Mouse (Mus musculus) skeletal muscle tissue, adult 2 months (tissue): ENCODE measurements around the gene Drd1.

Experiments used
- DNase-seq: peaks from one replicate; pipeline ENCODE4 v3.0.0-alpha.2; 2012; ENCODE audit warnings: low read depth, low spot score

Drd1 gene

DNA sequence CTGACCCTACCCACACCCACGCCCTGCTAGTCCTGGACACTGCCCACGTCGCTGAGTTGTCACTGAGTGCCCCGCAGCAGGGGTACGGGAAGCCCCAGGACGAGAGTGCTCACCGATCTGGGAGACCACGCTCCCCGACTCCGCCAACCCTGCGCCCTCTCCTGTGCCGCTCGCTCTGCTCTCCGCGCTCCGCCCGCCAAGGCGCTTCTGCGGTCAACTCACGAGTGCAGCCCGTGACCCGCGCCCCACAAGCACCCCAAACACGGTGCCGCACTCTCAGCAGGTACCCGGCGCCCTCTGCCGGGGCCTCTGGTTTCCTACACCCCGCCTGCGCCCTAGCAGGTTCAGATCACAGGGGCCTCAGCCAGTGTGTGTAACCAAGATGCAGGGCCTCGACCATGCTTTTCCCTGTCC lies at the start of gene Drd1:
TSS of gene Drd1 (minus strand) at position 258 of the 414 bp plus-strand sequence.
- no peak for DNase-seq

DNA sequence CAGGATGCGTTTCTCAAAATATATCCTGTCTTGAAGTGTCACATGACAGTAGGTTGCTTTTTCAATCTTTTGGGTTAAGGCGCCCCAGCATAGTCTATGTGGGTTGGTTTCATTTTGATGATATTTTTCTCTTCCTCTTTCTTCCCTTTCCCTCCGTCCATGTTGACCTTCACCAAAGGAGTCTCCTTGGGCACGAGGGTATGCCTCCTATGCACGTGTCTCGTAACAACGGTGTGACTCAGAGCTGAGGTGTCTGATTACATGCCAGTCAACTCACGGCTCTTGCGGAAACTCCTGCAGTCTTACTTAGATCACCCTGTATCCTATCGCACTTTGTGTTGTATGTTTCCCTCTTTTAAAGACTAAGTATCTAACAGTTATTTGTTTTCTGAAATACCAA lies 48.4 kb upstream of the Drd1 start:
- DNase-seq = no peak

DNA sequence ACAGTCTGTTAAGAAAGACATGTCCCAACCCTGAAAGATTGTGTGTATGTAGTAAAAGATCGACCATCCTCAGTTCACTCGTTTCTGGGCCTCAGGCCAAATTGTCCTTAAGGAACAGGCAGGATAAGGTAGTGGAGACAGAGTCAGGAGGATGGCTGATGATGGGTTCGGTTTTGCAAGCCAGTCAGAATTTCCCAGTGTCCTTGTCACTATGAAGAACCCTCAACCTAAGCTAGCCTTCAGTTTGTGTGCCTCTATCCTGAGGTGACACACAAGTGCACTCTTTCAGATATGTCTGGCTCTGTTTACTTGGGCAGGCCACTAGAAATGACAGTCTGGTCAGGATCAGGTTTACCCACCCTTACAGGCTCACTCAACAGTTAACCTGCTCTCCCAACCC lies 47.8 kb upstream of the Drd1 start:
- DNase-seq = no peak

DNA sequence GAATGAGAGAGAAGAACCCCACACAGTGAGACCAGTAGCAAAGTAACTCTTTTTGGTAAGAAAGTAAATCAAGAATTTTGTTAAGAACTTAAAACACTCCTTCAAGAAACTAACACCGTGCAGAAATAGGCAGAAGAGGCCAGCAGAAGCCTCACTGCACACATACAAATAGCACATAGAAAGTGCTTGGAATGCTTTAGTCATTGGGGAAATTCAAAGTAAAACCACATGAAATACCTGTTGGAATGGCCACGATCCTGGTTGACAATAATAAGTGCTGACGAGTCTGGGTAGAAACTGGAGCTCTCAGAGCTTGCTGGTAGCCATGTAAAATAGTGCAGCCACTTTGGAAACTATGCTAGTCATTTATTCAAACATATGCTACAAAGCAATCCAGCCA lies 46.6 kb upstream of the Drd1 start:
- DNase-seq = no peak

DNA sequence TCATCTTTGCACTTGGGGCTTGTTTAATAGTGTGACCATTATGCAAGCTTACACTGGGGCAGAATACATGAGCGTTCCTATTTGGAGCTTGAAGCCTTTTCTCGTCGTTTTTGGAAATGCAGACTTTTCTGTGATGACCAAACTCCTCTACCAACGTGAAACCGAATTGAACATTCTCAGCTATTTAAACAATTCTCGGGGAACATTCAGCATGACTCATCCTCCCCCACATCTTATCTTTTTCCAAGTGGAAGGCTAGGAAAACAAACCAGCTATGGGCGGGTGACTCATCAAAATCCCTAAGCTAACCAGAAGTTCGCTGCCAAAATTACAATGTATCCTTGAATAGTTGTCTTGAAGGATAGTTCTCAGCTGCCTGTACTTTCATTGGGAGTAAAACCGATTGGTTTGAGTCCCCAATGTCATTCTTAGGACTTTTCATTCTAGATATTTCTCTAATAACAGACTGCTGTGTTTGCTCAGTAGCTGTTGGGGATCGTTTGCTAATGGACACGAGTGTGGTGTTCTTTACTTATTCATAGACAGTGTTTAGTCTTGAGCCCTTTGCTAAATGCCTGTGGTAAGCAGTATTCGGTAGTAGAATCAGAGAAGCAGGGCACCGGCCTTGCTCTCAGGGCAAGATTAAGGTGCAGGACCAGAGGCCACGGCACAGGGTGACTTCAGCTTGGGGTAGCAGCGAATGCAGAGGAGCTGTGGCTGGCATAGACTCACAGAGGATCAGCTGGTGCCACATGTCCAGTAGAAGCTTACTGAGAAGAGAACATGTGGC lies 45.7 kb upstream of the Drd1 start:
- DNase-seq = peak; percentile 49

DNA sequence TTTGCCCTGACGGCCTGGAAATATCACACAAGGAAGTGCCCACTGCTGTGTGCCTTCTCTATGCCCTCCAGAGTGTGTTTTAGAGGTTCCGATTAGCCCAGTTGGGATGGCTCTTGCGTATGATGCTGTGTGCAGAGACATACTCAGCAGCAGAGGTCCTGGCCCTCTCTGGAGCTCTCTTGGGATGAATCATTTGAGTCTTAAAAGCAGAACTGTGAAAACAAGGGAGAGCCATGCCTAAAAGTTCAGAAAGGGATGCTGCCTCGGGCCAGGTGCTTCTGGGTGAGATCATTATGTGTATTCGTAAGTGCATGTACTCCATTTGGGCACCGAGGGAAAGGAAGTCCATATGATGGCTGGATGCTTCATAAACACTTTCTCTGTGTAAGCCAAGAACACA lies 42.3 kb upstream of the Drd1 start:
- DNase-seq = no peak

DNA sequence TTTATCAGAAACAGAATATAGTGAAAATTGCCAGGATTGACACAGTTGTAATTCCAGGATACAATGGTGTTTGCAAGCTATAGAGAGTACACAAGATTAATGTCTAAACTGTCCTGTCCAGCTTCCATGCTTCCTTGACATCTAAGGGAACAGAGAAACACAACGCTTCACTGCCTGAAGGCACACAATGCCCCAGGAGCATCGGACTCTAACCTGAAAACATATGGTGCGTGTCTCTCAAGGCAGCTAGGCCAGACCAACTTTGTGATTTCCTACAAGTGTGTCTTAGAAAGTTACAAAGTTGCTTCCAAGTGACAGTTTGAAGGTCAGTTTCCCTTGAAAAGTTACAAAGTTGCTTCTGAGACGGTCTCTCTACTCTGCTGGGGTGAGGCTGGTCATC lies 41.7 kb upstream of the Drd1 start:
- no peak for DNase-seq

DNA sequence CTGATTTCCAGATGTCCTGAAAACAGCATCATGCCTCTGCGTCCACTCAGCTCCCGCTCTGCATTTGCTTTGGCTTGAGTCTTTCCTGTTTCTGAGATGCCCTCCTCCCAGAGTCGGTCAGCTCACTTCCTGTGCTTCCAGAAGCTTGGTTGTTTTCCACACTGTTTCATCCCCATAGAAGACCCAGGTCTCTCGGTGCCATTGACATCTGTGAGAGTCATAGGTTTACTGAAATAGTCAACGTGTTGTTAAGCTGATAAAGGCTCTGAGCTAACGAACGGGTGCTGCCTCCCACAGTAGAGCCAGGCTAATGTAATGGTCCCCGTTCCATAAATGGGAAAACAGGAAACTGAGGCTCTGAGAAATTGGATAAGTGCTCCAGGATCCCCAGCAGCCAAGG lies 40.2 kb upstream of the Drd1 start:
- DNase-seq = no peak

DNA sequence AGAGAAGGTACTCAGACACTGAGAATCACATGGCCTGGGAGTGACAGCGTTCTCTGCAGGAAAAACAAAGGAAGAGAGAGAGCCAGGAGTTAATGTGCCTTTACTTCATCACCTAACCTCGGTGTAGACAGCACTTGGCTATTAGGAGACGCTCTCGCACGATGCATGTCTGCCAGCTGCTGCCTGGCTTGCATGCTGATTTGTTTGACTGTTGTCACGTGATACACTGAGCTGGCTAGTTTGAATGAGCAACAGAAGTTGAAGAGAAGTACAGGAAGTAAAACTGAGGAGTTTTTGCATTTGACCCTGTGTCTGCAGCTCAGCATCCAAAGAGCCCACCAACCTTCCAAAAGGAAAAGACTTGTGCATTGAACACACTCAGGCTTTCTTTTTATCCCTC lies 39.5 kb upstream of the Drd1 start:
- no peak for DNase-seq

DNA sequence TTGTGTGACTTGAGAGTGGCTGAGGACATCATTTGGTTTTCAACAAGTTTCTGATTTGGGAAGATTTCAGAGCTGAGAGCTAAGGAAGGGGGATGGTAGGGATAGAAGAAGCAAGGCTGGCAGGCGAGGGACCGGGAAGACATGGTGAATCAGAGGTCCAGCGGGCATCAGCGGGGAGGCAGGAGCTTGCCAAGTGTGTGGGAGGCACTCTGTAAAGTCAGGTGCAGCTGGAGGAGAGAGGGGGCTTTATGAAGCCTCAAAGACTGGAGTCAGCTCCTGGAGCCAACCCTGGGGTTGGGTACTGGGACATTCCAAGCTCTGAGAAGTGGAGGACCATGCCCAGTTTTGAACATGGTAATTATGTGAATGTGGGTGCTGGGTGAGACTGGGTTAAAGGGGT lies 38.8 kb upstream of the Drd1 start:
- no peak for DNase-seq

DNA sequence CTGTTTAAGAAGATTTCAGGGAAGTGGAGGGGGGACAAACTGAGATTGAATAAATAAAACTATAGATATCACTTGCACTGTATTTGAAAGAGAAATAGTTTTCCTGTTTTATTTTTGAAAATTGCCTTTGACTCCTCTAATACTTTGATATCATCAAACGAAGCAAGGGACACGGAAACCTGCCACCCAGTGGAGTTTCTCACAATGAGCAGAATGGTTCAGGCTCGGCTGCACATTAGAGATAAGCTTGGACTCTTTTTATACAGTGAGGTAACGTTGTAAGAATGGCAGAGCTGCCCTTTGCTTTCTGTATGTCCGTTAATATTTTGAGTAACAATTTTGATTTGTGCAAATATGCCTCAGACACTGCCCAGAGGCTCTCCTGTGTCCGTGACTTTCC lies 36.2 kb upstream of the Drd1 start:
- DNase-seq = no peak

DNA sequence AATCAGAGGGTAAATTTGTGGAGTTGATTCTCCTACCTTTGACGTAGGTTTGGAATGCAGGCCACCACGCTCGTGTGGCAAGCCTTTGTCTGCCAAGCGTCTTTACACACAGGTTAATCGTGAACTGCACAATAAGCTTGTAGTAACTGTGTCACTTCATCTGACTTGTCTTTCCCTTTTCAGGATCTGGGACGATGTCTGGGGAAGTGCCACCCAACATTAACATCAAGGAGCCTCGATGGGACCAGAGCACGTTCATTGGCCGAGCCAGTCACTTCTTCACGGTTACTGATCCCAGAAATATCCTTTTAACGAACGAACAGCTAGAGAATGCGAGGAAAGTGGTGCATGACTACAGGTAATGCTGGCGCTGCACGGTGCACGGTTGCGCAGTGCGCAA lies 29.8 kb upstream of the Drd1 start:
- no peak for DNase-seq

DNA sequence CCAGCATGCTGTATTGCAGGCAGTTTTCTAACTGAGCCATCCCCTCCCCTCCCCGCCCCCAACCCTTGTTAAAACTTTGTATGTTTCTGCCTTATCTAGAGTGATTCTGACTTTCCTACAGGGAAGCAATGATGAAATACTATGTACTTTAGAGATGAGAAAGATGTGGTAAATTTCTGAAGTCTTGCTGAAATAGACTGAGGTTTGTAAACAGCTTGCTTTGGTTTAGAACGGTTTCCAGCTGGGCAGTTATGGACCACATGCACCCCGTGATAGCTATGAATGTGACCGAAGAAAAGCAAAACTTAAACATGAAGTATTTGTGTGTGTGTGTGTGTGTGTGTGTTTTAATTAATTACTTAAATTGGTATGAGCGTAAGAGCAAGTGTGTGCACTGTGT lies 29.3 kb upstream of the Drd1 start:
- no peak for DNase-seq

DNA sequence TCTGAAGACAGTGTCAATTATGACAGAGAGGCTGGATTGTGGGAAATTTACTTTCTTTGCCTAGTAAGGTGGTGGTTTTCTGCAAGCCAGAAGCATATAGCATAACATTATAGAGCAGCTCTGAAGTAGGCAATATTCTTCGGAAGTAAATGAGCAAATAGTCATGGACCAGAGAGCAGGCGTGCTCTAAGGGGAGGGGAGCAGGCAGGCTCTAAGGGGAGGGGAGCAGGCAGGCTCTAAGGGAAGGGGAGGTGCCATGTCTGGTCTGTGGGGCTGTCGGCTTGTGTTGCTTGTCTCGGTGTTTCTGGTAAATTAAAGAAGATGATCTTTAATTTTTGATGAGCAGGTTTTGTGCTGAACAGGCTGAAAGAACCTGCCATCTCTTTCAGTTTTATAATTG lies 28.7 kb upstream of the Drd1 start:
- no peak for DNase-seq

DNA sequence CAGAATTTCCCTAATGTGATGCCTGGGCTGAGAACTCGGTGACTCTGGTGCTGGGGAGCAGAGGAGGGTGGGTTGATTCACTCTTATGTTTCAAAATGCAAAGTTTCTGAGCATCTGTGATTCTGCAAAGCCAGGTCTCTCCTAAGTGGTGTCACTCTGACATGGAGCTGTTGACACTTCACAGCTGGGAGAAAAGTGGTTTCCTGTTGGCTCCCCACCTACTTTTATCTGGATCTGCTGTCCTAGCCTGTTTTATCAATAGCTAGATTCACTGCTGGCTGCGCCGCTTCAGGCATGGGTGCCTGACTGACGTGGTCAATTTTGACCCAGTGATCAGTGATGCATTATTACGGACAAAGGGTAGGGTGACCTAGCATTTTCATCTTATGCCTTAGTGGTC lies 27.4 kb upstream of the Drd1 start:
- no peak for DNase-seq

DNA sequence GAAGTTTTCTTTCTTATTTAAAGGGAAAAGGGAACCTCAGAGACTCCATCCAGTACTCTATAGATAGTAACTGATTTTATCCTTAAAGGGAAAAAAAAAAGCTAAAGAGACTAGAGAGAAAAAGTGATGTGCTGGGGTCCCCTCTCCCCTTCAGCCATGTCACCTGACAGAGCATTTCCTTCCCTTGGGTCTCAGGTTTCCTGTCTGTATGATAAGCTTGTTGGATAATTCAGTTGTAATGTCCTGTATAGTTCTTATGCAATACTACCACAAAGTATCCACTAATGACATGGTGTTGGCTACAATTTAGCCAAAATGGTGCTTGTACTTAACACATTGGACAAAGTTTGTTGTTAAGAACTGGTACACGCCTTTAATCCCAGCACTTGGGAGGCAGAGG lies 25.3 kb upstream of the Drd1 start:
- no peak for DNase-seq

DNA sequence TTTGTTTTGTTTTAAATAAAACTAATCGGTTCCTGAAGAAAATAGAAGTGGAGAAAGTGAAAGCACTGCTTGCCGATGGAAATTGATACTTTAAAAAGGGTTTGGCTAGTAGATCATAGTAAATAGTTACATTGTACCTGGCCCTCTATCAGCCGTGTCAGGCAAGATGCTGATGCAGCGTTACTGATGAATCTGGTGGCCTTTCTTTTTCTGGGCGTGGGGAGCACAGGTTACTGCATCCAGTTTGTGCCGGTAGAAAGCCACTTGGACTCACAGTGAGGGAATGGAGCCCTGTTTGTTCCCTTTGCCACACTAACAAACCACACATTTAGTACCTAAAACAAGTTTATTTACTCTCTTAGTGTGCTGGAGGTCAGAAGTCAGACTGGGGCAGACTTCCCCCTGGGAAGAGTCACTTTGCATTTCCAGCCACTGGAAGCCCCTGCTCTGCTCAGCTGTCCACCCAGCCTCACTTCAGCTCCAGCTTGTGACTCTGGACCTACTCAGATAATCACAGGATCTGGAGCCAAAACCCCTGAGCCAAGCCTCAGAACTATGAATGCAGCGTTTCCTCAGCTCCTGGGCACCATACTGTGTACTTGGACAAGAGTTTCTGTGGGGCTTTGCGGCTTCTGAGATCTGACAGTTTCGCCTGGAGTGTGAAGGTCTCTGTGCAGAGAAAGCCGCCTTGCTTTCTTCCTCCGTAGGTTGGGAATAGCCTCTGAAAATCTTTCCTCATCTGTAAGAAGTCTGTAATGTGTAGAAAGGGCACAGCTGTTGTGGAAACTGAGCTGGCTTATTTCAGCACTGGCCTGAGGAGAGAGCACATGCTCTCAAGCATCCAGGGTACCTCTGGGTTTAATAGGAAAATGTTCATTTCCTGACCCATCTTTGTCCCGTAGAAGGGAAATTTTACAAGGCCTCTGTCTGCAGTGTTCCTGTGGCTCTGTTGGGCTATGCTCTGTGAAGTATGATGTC lies 24.6 kb upstream of the Drd1 start:
- DNase-seq = no peak

DNA sequence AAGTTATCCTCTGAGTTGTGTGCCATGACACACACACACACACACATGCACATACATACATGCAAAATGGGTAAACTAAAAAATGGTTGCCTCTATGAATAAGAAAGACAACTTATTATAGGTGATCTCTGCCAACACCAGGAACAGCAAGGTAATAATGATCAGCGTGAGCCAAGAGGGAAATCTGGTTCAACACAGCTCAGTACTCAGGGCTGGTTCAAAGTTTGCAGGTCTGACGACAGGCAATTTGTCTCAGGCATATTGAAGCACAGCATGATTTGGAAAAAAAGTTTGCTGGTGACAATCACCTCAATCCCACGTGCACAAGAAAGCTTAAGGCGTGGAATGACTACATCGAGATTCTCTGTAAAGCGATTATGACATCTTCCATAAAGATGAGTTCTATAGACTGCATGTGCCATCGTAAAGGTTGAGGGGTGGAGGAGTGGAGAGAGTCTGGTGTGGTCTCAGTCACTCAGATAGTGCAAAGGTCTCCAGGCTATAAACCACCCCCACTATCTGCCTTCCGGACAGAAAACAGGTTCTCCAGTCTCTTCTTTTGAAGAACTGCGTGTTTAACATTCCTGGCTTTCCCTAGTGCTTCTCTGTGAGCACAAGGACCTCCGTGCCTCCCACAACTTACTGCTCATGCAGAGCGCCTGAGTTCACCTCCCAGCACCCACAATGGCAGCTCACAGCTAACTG lies 22.1 kb upstream of the Drd1 start:
- no peak for DNase-seq

DNA sequence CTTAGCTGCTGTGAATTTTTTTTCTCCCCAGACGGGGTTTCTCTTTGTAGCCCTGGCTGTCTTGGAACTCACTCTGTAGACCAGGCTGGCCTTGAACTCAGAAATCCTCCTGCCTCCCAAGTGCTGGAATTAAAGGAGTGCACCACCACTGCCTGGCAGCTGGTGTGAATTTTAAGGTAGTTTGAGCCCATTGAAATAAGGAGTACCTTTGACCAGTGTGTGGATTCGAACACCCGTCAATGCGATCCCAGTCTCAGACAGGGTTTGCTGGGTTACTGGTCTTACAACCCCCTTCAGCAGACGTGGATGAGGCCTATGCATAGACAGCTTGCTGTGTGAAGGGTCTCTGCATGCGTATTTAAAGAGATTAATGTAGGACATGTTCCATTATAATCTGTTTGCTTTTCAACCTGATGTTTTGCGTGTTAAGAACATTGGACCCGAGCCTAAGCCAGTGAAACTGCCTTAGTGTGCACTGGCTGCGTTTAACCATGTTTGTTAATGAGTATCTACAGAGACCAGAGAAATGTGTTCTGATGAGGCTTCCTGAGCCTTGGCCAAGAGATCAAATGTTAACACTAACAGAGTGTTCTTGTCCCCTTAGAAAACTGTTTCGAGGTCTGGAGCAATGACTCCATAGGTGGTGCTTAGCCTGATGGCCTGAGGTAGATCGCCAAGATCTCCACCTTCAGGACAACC lies 21.4 kb upstream of the Drd1 start:
- DNase-seq = no peak

DNA sequence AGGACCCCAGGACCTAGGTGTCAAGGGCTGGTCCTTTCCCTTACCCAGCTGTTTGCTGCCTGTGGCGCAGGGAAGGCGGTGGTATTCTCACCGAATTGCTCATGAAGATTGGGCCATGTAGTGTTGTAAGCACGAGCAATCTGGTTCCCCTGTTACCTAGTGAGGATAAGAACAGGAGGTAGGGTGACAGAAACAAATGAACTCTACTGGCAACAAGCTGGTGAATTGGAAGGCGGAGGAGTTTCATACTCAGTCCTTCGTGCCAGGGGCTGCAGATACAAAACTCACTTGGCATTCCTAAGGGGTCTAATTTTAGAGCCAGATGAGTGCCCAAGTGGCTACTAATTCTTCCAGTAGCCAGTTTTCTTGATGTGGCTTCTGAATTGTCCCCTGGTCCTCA lies 20.5 kb upstream of the Drd1 start:
- no peak for DNase-seq

DNA sequence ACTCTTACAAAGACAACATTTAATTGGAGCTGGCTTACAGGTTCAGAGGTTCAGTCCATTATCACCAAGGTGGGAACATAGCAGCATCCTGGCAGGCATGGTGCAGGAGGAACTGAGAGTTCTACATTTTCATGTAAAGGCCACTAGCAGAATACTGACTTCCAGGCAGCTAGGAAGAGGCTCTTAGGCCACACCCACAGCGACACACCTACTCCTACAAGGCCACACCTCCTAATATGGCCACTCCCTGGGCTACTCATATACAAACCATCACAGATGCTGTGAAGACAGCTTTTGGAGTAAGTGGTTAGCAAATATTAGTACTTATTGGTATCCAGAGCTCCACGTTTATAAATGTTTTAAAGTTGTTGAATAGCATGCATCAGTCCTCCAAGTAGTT lies 19.9 kb upstream of the Drd1 start:
- DNase-seq = no peak

DNA sequence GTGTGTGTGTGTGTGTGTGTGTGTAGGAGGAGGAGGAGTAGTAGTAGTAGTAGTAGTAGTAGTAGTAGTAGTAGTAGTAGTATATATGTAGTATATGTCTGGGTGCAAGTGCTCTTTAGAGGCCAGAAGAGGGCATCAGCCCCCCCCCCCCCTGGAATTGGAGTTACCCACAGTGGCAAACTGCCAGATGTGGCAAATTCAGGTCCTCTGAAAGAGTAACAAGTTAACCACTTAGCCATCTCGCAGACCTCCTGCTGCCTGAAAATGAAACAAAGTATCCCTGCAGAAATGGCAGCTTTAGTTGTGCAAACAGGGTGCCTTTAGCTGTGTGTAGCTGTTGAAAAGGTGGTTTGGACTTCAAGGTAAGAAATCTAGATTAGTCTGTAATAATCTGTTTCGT lies 18.0 kb upstream of the Drd1 start:
- no peak for DNase-seq
